Mouse (Mus musculus): ENCODE data around the gene Prkab1. TPM values are rescaled to one million over a fixed set of nuclear protein-coding genes. Genes with fewer than 3 reads are reported as not detected.

The Prkab1 gene
- total RNA-seq (2014; rRNA removed): 43.8 and 47.0 TPM in 2 replicates
- 47.0 and 53.3 TPM in 2 replicates for polyA plus RNA-seq (2015; fragmentation: Nextera tagmentation; extraction: Ambion mirVana)

DNA sequence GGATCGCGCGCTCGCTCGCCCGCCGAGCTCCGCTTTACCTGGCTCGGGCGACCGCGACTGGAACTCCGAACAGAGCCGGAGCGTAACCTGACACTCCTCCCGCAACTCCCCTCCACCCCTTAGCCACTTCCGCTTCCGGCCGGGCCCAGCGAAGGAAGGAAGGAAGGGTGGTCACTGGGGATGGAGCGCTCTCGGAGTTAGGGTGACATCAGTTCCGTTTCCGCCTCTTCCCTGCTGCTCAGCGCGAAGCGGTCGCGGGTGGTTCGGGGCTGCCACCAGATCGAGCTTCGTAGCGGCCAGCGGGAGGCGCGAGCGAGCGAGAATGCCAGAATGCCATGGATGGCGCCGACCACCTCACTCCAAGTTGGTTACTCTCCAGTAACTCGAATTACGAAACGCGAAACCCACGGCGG, at the start of gene Prkab1:
Gene Prkab1, minus strand, starts transcription at position 182 of the 413 bp plus-strand sequence.
- Histone ChIP-seq H3K4me2 (ENCODE audit: low read depth, low read length, poor library complexity, severe bottlenecking) (peak within 1 kb of the TSS; percentile 85), H3K9ac (replicated peaks; ENCODE audit: low read length, poor library complexity, severe bottlenecking) (peak within 1 kb of the TSS; percentile 80), H3K4me3 (ENCODE audit: low read depth, low read length) (peak within 1 kb of the TSS; percentile 87), H3K36me3 (ENCODE audit: insufficient read depth, low read length) (peaks cover 21% of the 10 kb centered on the region), H3K9me3 (ENCODE audit: low read length) (no peaks in the 10 kb centered on the region), H3K4me1 (ENCODE audit: insufficient read depth, low read length) (peaks cover 9% of the 10 kb centered on the region), H3K27ac (ENCODE audit: low read depth, low read length) (peak within 1 kb of the TSS; percentile 70), H3K27me3 (ENCODE audit: insufficient read depth, low read length) (no peaks in the 10 kb centered on the region)
- ATAC-seq (ENCODE audit: low FRiP score): peak; percentile 97
- peak; percentile 80 for TF ChIP-seq CTCF (IDR thresholded peaks at IDR 0.05)
- WGBS: under 1% methylated on average over 46 of the region's 46 CpGs
- peak; percentile 97 for DNase-seq (ENCODE audit: low spot score)

DNA sequence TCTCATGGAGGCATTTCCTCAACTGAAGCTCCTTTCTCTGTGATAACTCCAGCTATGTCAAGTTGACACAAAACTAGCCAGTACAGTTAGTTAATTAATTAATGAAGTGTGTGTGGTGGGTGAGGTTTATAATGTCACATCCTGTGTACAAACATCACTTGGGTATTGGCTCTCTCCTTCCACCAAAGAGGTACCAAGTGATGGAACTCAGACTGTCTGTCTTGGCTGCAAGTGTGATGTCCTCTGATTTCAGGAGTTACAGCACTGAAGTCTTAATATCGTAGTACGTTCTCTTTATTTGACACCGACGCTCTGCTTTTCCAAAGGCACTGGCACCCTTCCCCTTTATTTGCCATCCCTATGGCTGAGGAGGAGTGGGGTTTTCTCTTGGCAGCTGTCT, 45.3 kb upstream of the Prkab1 start:
- Histone ChIP-seq H3K4me1 (ENCODE audit: insufficient read depth, low read length) (no peaks in the 10 kb centered on the region), H3K9me3 (ENCODE audit: low read length) (no peaks in the 10 kb centered on the region), H3K36me3 (ENCODE audit: insufficient read depth, low read length) (no peaks in the 10 kb centered on the region), H3K4me3 (ENCODE audit: low read depth, low read length) (no peak overlapping the region), H3K27ac (ENCODE audit: low read depth, low read length) (no peak overlapping the region), H3K9ac (replicated peaks; ENCODE audit: low read length, poor library complexity, severe bottlenecking) (no peak overlapping the region), H3K27me3 (ENCODE audit: insufficient read depth, low read length) (no peaks in the 10 kb centered on the region), H3K4me2 (ENCODE audit: low read depth, low read length, poor library complexity, severe bottlenecking) (no peak overlapping the region)
- no peak for DNase-seq (ENCODE audit: low spot score)
- 94% methylated on average over 4 of the region's 4 CpGs for WGBS
- TF ChIP-seq CTCF (IDR thresholded peaks at IDR 0.05): no peak
- no peak for ATAC-seq (ENCODE audit: low FRiP score)

DNA sequence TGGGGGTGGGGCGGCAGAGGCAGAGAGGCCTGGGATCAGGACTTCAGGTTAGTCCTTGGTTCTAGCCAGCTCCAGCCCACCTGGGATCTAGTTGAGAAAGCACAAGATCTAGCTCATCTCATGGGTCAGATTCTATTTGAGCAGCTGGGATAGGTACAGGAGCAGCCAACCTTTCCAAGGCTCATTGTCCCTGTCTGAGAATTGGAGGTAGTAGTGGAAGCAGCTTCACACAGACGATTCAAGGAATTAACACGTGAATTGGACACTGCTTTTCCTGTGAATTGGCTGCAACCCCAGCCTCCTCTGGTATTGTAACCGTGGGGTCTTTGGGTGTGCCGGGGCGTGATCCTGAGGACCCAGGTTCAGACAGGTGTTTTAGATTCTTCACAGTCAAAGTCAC, 28.5 kb upstream of the Prkab1 start:
- WGBS: 45% methylated on average over 6 of the region's 6 CpGs
- H3K36me3 ChIP-seq (ENCODE audit: insufficient read depth, low read length): no peaks in the 10 kb centered on the region
- no peak overlapping the region for H3K4me3 ChIP-seq (ENCODE audit: low read depth, low read length)
- ATAC-seq (ENCODE audit: low FRiP score) (no peak), DNase-seq (ENCODE audit: low spot score) (no peak)
- no peaks in the 10 kb centered on the region for H3K9me3 ChIP-seq (ENCODE audit: low read length)
- TF ChIP-seq CTCF (IDR thresholded peaks at IDR 0.05): no peak
- no peaks in the 10 kb centered on the region for H3K27me3 ChIP-seq (ENCODE audit: insufficient read depth, low read length)
- H3K27ac ChIP-seq (ENCODE audit: low read depth, low read length): no peak overlapping the region
- H3K4me2 ChIP-seq (ENCODE audit: low read depth, low read length, poor library complexity, severe bottlenecking): no peak overlapping the region
- no peaks in the 10 kb centered on the region for H3K4me1 ChIP-seq (ENCODE audit: insufficient read depth, low read length)
- H3K9ac ChIP-seq (replicated peaks; ENCODE audit: low read length, poor library complexity, severe bottlenecking): no peak overlapping the region

DNA sequence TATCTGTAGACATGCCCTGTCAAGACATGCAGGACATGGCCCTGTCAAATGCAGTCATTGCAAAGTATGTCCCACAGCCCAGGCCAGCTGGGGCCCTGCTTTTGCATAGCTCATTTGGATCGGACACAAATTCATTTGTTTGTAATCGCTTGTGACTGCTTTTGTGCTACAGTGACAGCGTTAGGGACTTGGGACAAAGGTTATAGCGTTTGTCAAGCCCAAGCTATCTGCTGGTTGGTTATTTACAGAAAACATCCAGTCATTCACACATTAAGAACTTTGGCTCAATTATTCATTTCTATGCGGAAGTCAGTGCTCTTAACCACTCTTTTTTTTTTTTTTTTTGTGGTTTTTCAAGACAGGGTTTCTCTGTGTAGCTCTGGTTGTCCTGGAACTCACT, 27.9 kb upstream of the Prkab1 start:
- 79% methylated on average over 5 of the region's 5 CpGs for WGBS

DNA sequence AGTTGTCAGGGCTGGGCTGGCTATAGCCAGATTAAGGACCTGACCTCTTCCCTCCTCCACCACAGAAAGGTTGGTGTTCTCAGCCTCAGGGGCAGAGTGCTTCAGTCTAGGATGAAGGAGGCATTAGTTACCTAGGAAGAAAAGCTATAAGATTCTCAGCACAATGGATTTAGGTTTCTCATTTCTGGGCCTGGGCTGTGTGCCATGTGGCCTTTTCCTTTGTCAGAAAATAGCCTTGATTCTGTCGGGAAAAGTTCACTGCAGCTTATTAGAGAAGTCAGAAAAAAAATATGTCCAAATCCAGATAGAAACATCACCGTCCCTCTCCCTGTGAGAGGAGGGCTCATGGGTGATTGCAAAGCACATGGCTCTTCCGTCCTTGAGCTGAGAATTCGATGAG, 25.5 kb upstream of the Prkab1 start:
- Histone ChIP-seq H3K27me3 (ENCODE audit: insufficient read depth, low read length) (no peaks in the 10 kb centered on the region), H3K27ac (ENCODE audit: low read depth, low read length) (no peak overlapping the region), H3K4me1 (ENCODE audit: insufficient read depth, low read length) (no peaks in the 10 kb centered on the region), H3K36me3 (ENCODE audit: insufficient read depth, low read length) (no peaks in the 10 kb centered on the region), H3K9ac (replicated peaks; ENCODE audit: low read length, poor library complexity, severe bottlenecking) (no peak overlapping the region), H3K4me3 (ENCODE audit: low read depth, low read length) (no peak overlapping the region), H3K4me2 (ENCODE audit: low read depth, low read length, poor library complexity, severe bottlenecking) (no peak overlapping the region), H3K9me3 (ENCODE audit: low read length) (no peaks in the 10 kb centered on the region)
- no peak for DNase-seq (ENCODE audit: low spot score)
- ATAC-seq (ENCODE audit: low FRiP score): no peak
- no peak for TF ChIP-seq CTCF (IDR thresholded peaks at IDR 0.05)
- 70% methylated on average over 4 of the region's 4 CpGs for WGBS

More for the DNA sequence above, 27.9 kb upstream of the Prkab1 start:
- H3K36me3 ChIP-seq (ENCODE audit: insufficient read depth, low read length): no peaks in the 10 kb centered on the region
- no peak overlapping the region for H3K9ac ChIP-seq (replicated peaks; ENCODE audit: low read length, poor library complexity, severe bottlenecking)
- no peak for ATAC-seq (ENCODE audit: low FRiP score)
- no peaks in the 10 kb centered on the region for H3K27me3 ChIP-seq (ENCODE audit: insufficient read depth, low read length)
- no peak overlapping the region for H3K4me2 ChIP-seq (ENCODE audit: low read depth, low read length, poor library complexity, severe bottlenecking)
- H3K4me3 ChIP-seq (ENCODE audit: low read depth, low read length): no peak overlapping the region
- DNase-seq (ENCODE audit: low spot score): no peak
- no peaks in the 10 kb centered on the region for H3K9me3 ChIP-seq (ENCODE audit: low read length)
- no peaks in the 10 kb centered on the region for H3K4me1 ChIP-seq (ENCODE audit: insufficient read depth, low read length)
- H3K27ac ChIP-seq (ENCODE audit: low read depth, low read length): no peak overlapping the region
- no peak for TF ChIP-seq CTCF (IDR thresholded peaks at IDR 0.05)

DNA sequence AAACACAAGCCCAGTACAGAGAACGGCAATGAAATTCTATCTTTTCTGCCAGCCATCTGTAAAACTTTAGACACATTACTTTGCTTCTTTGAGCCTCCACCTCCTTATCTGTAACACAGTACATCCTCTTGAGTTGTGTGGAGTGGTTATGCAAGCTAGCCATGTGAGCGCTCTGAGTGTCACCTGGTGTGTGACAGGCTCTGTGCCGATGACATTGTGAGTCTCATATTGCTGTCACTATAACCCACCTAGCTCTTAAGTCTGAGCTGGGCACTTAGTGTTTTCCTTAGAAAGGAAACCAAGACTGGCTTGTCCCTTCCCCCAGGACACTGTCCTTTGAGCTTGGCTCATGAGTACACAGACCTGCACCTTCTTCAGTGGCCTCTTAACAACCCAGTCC, 24.0 kb upstream of the Prkab1 start:
- H3K9me3 ChIP-seq (ENCODE audit: low read length): no peaks in the 10 kb centered on the region
- H3K36me3 ChIP-seq (ENCODE audit: insufficient read depth, low read length): no peaks in the 10 kb centered on the region
- H3K27me3 ChIP-seq (ENCODE audit: insufficient read depth, low read length): no peaks in the 10 kb centered on the region
- H3K4me3 ChIP-seq (ENCODE audit: low read depth, low read length): no peak overlapping the region
- DNase-seq (ENCODE audit: low spot score) (no peak), ATAC-seq (ENCODE audit: low FRiP score) (no peak)
- H3K27ac ChIP-seq (ENCODE audit: low read depth, low read length): no peak overlapping the region
- 95% methylated on average over 3 of the region's 3 CpGs for WGBS
- TF ChIP-seq CTCF (IDR thresholded peaks at IDR 0.05): no peak
- H3K4me1 ChIP-seq (ENCODE audit: insufficient read depth, low read length): no peaks in the 10 kb centered on the region
- no peak overlapping the region for H3K4me2 ChIP-seq (ENCODE audit: low read depth, low read length, poor library complexity, severe bottlenecking)
- H3K9ac ChIP-seq (replicated peaks; ENCODE audit: low read length, poor library complexity, severe bottlenecking): no peak overlapping the region
